Mouse (Mus musculus): Measurements from ENCODE around the gene Olfr1382. TPM values are rescaled to one million over a fixed set of nuclear protein-coding genes. Genes with fewer than 3 reads are reported as not detected.
"Not testable (repeated sequence)": the region's sequence is repeated elsewhere in the genome, so short reads cannot be mapped to it uniquely, and the experiment has no call there.

Gene Olfr1382
- not detected in 2 replicates for polyA plus RNA-seq (2015; fragmentation: Nextera tagmentation; extraction: Ambion mirVana)

GRCm38 (mm10) chr11:49527947-49528346, at the start of gene Olfr1382:
Gene Olfr1382, plus strand, starts transcription at chr11:49528247.
- H3K9ac ChIP-seq (ENCODE audit: low read length), result no peak within 1 kb of the TSS
- no peak for ATAC-seq (ENCODE audit: low read depth)
- no peaks in the 10 kb centered on the region for H3K9me3 ChIP-seq (ENCODE audit: control insufficient read depth, low read length)
- H3K27ac ChIP-seq (ENCODE audit: low read length), result no peak within 1 kb of the TSS
- H3K4me2 ChIP-seq (ENCODE audit: low read depth, low read length), result no peak within 1 kb of the TSS
- no peak within 1 kb of the TSS for H3K4me3 ChIP-seq (ENCODE audit: low read length)
- H3K27me3 ChIP-seq (ENCODE audit: control insufficient read depth, insufficient read depth, low read depth, low read length), result no peaks in the 10 kb centered on the region
- 82% methylated on average over 3 of the region's 3 CpGs for WGBS
- no peaks in the 10 kb centered on the region for H3K36me3 ChIP-seq (ENCODE audit: control insufficient read depth, insufficient read depth, low read length)
- no peaks in the 10 kb centered on the region for H3K4me1 ChIP-seq (replicated peaks; ENCODE audit: control insufficient read depth, insufficient read depth, low read length)

DNA sequence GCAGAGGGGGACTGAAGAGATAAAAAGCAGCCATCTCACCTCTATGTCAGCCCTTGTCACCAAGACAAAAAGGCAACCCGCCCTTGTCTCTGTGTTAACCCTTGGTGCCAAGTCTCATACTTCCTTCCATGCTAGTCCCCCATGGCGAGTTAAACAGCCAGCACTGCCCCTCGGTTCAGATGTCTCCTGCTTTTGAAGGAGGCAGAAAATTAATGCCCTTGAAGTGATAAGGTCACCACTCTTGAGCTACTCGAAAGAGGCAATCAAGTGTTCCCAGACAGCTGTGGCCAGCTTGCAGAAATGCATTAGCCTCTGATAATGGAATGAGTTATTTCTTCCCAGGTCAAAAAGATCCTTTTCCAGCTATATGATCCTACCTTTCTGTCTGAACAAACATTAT, 42.1 kb upstream of the Olfr1382 start:
- no peak overlapping the region for H3K4me3 ChIP-seq (ENCODE audit: low read length)
- no peaks in the 10 kb centered on the region for H3K9me3 ChIP-seq (ENCODE audit: control insufficient read depth, low read length)
- no peaks in the 10 kb centered on the region for H3K4me1 ChIP-seq (replicated peaks; ENCODE audit: control insufficient read depth, insufficient read depth, low read length)
- no peaks in the 10 kb centered on the region for H3K27me3 ChIP-seq (ENCODE audit: control insufficient read depth, insufficient read depth, low read depth, low read length)
- no peak overlapping the region for H3K4me2 ChIP-seq (ENCODE audit: low read depth, low read length)
- 27% methylated on average over 4 of the region's 4 CpGs for WGBS
- H3K9ac ChIP-seq (ENCODE audit: low read length), result no peak overlapping the region
- H3K36me3 ChIP-seq (ENCODE audit: control insufficient read depth, insufficient read depth, low read length), result no peaks in the 10 kb centered on the region
- ATAC-seq (ENCODE audit: low read depth), result no peak
- H3K27ac ChIP-seq (ENCODE audit: low read length), result no peak overlapping the region

DNA sequence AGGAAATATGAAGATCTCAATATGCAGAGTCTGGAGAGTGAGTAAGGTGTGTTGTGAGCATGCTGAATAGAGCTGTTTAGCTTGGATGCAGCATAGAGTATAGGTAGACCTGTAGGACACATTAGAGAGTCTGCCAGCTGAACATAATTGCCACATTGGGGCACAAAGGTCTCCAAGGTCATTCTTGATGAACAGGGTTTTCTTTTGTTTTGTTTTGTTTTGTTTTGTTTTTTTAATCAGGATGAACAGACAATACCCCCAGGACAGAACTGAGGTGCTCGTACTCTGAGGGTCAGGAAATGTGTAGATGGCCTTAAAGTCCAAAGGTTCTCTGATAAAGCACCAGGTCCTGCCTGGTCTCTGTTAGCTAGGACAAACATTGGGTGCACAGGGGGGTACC, 39.3 kb upstream of the Olfr1382 start, which contains the start of gene Olfr1385:
Gene Olfr1385, plus strand, starts transcription at position 301 of the 400 bp plus-strand sequence.
- not testable (repeated sequence) for H3K27me3 ChIP-seq (ENCODE audit: control insufficient read depth, insufficient read depth, low read depth, low read length); H3K4me2 ChIP-seq (ENCODE audit: low read depth, low read length); H3K4me3 ChIP-seq (ENCODE audit: low read length); H3K9ac ChIP-seq (ENCODE audit: low read length); H3K9me3 ChIP-seq (ENCODE audit: control insufficient read depth, low read length); H3K36me3 ChIP-seq (ENCODE audit: control insufficient read depth, insufficient read depth, low read length); H3K27ac ChIP-seq (ENCODE audit: low read length); ATAC-seq (ENCODE audit: low read depth); H3K4me1 ChIP-seq (replicated peaks; ENCODE audit: control insufficient read depth, insufficient read depth, low read length)
- 76% methylated on average over 1 of the region's 1 CpGs for WGBS

DNA sequence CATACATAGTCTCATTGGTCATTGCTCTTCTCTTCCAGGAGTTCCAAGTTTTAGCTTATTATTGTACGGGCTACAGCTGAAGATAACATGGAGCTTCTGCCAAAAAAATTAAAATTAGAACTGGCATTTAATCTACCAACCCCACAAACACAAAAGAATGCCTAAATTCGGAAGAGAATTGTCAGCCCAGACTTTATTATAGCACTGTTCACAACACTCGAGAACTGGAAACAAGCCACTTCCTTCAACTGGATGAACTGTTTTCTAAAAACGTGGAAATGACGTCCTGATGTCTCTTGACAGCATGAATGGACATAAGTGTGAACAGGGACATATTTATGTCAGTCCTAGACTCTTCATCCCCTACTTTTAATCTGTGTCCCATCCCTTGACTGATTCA, 10.0 kb upstream of the Olfr1382 start:
- no peak for ATAC-seq (ENCODE audit: low read depth)

DNA sequence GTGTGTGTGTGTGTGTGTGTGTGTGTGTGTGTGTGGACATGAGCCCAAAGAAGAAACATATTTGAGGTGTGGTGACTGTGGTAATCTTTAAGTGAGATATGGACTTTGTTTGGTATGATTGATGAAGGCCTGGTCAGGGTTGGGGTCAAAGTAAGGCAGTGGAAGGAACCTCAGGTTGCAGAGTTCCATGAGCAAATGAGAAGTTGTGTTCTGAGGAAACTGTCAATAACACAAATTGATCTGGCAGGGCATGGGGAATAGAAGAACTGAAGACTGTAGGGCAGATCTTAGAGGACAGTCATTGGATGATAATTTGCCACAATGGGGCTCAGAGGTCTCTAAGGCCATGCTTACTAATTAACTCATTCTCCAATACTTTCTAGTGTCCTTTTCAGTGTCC, 8.7 kb upstream of the Olfr1382 start, which contains the start of gene Olfr1383:
Gene Olfr1383, plus strand, starts transcription at position 301 of the 400 bp plus-strand sequence.
- H3K27ac ChIP-seq (ENCODE audit: low read length), result no peak within 1 kb of the TSS
- H3K27me3 ChIP-seq (ENCODE audit: control insufficient read depth, insufficient read depth, low read depth, low read length), result no peaks in the 10 kb centered on the region
- H3K4me3 ChIP-seq (ENCODE audit: low read length), result no peak within 1 kb of the TSS
- H3K4me1 ChIP-seq (replicated peaks; ENCODE audit: control insufficient read depth, insufficient read depth, low read length), result no peaks in the 10 kb centered on the region
- no peaks in the 10 kb centered on the region for H3K36me3 ChIP-seq (ENCODE audit: control insufficient read depth, insufficient read depth, low read length)
- H3K9ac ChIP-seq (ENCODE audit: low read length), result no peak within 1 kb of the TSS
- ATAC-seq (ENCODE audit: low read depth), result no peak
- no peaks in the 10 kb centered on the region for H3K9me3 ChIP-seq (ENCODE audit: control insufficient read depth, low read length)
- no peak within 1 kb of the TSS for H3K4me2 ChIP-seq (ENCODE audit: low read depth, low read length)

More for the DNA sequence above, 10.0 kb upstream of the Olfr1382 start:
- H3K4me2 ChIP-seq (ENCODE audit: low read depth, low read length), result no peak overlapping the region
- H3K9me3 ChIP-seq (ENCODE audit: control insufficient read depth, low read length), result no peaks in the 10 kb centered on the region
- no peaks in the 10 kb centered on the region for H3K4me1 ChIP-seq (replicated peaks; ENCODE audit: control insufficient read depth, insufficient read depth, low read length)
- 50% methylated on average over 5 of the region's 5 CpGs for WGBS
- no peak overlapping the region for H3K9ac ChIP-seq (ENCODE audit: low read length)
- no peaks in the 10 kb centered on the region for H3K27me3 ChIP-seq (ENCODE audit: control insufficient read depth, insufficient read depth, low read depth, low read length)
- no peak overlapping the region for H3K4me3 ChIP-seq (ENCODE audit: low read length)
- H3K36me3 ChIP-seq (ENCODE audit: control insufficient read depth, insufficient read depth, low read length), result no peaks in the 10 kb centered on the region
- no peak overlapping the region for H3K27ac ChIP-seq (ENCODE audit: low read length)

DNA sequence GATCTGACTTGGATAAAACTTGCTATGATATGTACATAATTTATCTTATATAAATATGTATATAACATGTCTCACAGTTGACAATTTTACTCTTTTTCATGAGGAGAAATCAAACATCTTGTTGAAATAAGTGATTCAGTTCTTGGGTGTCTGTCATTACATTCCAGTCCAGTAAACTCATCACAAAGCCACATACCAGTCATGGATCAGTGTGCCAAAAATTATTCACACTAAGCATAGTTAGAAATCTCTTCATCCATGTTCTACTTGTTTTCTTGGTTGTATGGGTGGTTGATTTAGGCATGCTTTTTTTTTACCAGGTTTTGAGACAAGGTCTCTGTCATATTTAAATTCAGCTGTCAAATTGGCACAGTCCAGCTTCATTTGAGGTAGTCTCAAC, 4.7 kb downstream of the Olfr1382 start:
- no peaks in the 10 kb centered on the region for H3K9me3 ChIP-seq (ENCODE audit: control insufficient read depth, low read length)
- H3K4me3 ChIP-seq (ENCODE audit: low read length), result no peak overlapping the region
- no peak for ATAC-seq (ENCODE audit: low read depth)
- H3K36me3 ChIP-seq (ENCODE audit: control insufficient read depth, insufficient read depth, low read length), result no peaks in the 10 kb centered on the region
- no peaks in the 10 kb centered on the region for H3K27me3 ChIP-seq (ENCODE audit: control insufficient read depth, insufficient read depth, low read depth, low read length)
- H3K9ac ChIP-seq (ENCODE audit: low read length), result no peak overlapping the region
- H3K4me2 ChIP-seq (ENCODE audit: low read depth, low read length), result no peak overlapping the region
- no peaks in the 10 kb centered on the region for H3K4me1 ChIP-seq (replicated peaks; ENCODE audit: control insufficient read depth, insufficient read depth, low read length)
- H3K27ac ChIP-seq (ENCODE audit: low read length), result no peak overlapping the region

GRCm38 (mm10) chr11:49536631-49537030, 8.6 kb downstream of the Olfr1382 start:
- not testable (repeated sequence) for H3K9ac ChIP-seq (ENCODE audit: low read length); H3K4me3 ChIP-seq (ENCODE audit: low read length); H3K27ac ChIP-seq (ENCODE audit: low read length); H3K27me3 ChIP-seq (ENCODE audit: control insufficient read depth, insufficient read depth, low read depth, low read length); H3K9me3 ChIP-seq (ENCODE audit: control insufficient read depth, low read length); ATAC-seq (ENCODE audit: low read depth); H3K4me1 ChIP-seq (replicated peaks; ENCODE audit: control insufficient read depth, insufficient read depth, low read length); H3K4me2 ChIP-seq (ENCODE audit: low read depth, low read length); H3K36me3 ChIP-seq (ENCODE audit: control insufficient read depth, insufficient read depth, low read length)
- 91% methylated on average over 2 of the region's 2 CpGs for WGBS

DNA sequence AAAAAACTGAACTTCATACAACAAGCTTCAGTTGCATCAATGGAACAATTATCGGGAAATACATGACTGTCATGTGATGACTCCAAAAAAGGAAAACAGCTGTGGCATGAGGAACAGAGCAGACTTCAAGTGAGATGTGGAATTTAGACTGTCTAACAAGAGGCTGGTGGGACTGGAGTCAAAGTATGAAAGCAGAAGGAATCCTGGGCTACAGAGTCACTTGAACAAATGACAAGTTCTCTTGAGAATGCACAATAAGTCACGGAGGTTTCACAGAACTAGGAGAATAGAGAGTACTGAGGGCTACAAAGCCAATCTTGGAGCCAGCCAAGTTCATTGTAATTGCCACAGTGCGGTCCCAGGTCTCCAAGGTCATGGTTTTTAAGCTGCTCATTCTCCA, 15.1 kb downstream of the Olfr1382 start, which contains the start of gene Olfr1381:
Gene Olfr1381, plus strand, starts transcription at position 301 of the 400 bp plus-strand sequence.
- H3K27me3 ChIP-seq (ENCODE audit: control insufficient read depth, insufficient read depth, low read depth, low read length); H3K4me3 ChIP-seq (ENCODE audit: low read length); H3K4me2 ChIP-seq (ENCODE audit: low read depth, low read length); H3K4me1 ChIP-seq (replicated peaks; ENCODE audit: control insufficient read depth, insufficient read depth, low read length); H3K36me3 ChIP-seq (ENCODE audit: control insufficient read depth, insufficient read depth, low read length); H3K27ac ChIP-seq (ENCODE audit: low read length); H3K9me3 ChIP-seq (ENCODE audit: control insufficient read depth, low read length); ATAC-seq (ENCODE audit: low read depth); H3K9ac ChIP-seq (ENCODE audit: low read length): not testable (repeated sequence)
- 74% methylated on average over 3 of the region's 3 CpGs for WGBS

GRCm38 (mm10) chr11:49554033-49554432, 26.0 kb downstream of the Olfr1382 start:
- H3K4me3 ChIP-seq (ENCODE audit: low read length); ATAC-seq (ENCODE audit: low read depth); H3K27ac ChIP-seq (ENCODE audit: low read length); H3K27me3 ChIP-seq (ENCODE audit: control insufficient read depth, insufficient read depth, low read depth, low read length); H3K9ac ChIP-seq (ENCODE audit: low read length); H3K36me3 ChIP-seq (ENCODE audit: control insufficient read depth, insufficient read depth, low read length); H3K4me1 ChIP-seq (replicated peaks; ENCODE audit: control insufficient read depth, insufficient read depth, low read length); H3K9me3 ChIP-seq (ENCODE audit: control insufficient read depth, low read length); H3K4me2 ChIP-seq (ENCODE audit: low read depth, low read length): not testable (repeated sequence)
- 68% methylated on average over 3 of the region's 3 CpGs for WGBS

- 71% methylated on average over 5 of the region's 5 CpGs for WGBS
- ATAC-seq (ENCODE audit: low read depth), result not testable (repeated sequence)
Measured at GRCm38 (mm10) chr11:49556578-49556977, 28.5 kb downstream of the Olfr1382 start, which contains the start of gene Olfr1380. Gene Olfr1380, plus strand, starts transcription at chr11:49556878.

More at GRCm38 (mm10) chr11:49556578-49556977, 28.5 kb downstream of the Olfr1382 start, which contains the start of gene Olfr1380:
- not testable (repeated sequence) for H3K9me3 ChIP-seq (ENCODE audit: control insufficient read depth, low read length); H3K9ac ChIP-seq (ENCODE audit: low read length); H3K27ac ChIP-seq (ENCODE audit: low read length); H3K4me1 ChIP-seq (replicated peaks; ENCODE audit: control insufficient read depth, insufficient read depth, low read length); H3K36me3 ChIP-seq (ENCODE audit: control insufficient read depth, insufficient read depth, low read length); H3K27me3 ChIP-seq (ENCODE audit: control insufficient read depth, insufficient read depth, low read depth, low read length); H3K4me2 ChIP-seq (ENCODE audit: low read depth, low read length); H3K4me3 ChIP-seq (ENCODE audit: low read length)
